Comparison of ENCODE assay signal across 38 mouse cellular contexts in genomic region chr7:145335616-145336332, GRCm38 (mm10). TPM values are rescaled to one million over a fixed set of nuclear protein-coding genes. Genes with fewer than 3 reads are reported as not detected.
A peak's percentile ranks its signal among the peaks of the same experiment; 100 is the strongest.
DNase-seq lines count a peak whose midpoint lies in the region; ATAC-seq and TF ChIP-seq lines count a peak whose summit lies in the region.
"Had no signal": no experiment of that assay in that cellular context is flagged by ENCODE, and none has a peak within 500 bp of the region (broad histone marks: within the 10 kb centered on the region; RNA-seq: fewer than 3 reads in every experiment).

No protein-coding gene starts in this region.

- no peak for TF ChIP-seq CTCF in hindbrain, postnatal 0 days (IDR thresholded peaks at IDR 0.05; ENCODE audit: low read depth)

- H3K4me2 ChIP-seq in hindbrain, postnatal 0 days (ENCODE audit: low read depth, low read length), result no peak overlapping the region
- no peak overlapping the region for H3K4me2 ChIP-seq in hindbrain, embryonic 12.5 days (replicated peaks)
- H3K4me2 ChIP-seq: embryonic facial prominence, embryonic 12.5 days; heart, embryonic 15.5 days; hindbrain, embryonic 14.5 days; midbrain, embryonic 15.5 days had no signal

- ATAC-seq in hindbrain, postnatal 0 days, result no peak
- ATAC-seq in hindbrain, embryonic 12.5 days (ENCODE audit: low FRiP score), result no peak
- no peak for ATAC-seq in megakaryocyte-erythroid progenitor cell, adult 5-6 weeks (replicated peaks; ENCODE audit: low FRiP score, low TSS enrichment, poor library complexity, severe bottlenecking)
- ATAC-seq: CD4-positive, CD25-positive, alpha-beta regulatory T cell, adult 4 months; midbrain, embryonic 15.5 days had no signal

- 80% methylated on average over 3 of the region's 3 CpGs for WGBS in hindbrain, postnatal 0 days
- 90% methylated on average over 3 of the region's 3 CpGs for WGBS in hindbrain, embryonic 12.5 days

- no peak overlapping the region for H3K9ac ChIP-seq in hindbrain, postnatal 0 days (replicated peaks; ENCODE audit: low read length)
- no peak overlapping the region for H3K9ac ChIP-seq in hindbrain, embryonic 12.5 days
- H3K9ac ChIP-seq: embryonic facial prominence, embryonic 12.5 days; heart, embryonic 15.5 days; hindbrain, embryonic 14.5 days; liver, embryonic 14.5 days; midbrain, embryonic 15.5 days had no signal

- no peaks in the 10 kb centered on the region for H3K4me1 ChIP-seq in hindbrain, postnatal 0 days (ENCODE audit: insufficient read depth, low read length)
- no peaks in the 10 kb centered on the region for H3K4me1 ChIP-seq in hindbrain, embryonic 12.5 days
- H3K4me1 ChIP-seq: midbrain, embryonic 10.5 days; midbrain, embryonic 15.5 days had no signal

- DNase-seq in hindbrain, postnatal 0 days (ENCODE audit: low spot score), result no peak
- DNase-seq in cerebellum, adult 18-20 months, result peak; percentile 68 to 73
- peak; percentile 80 to 86 for DNase-seq in cerebellum, postnatal 10 days
- no peak for DNase-seq in spleen, postnatal 36 days (ENCODE audit: low spot score in 2 of 2)
- no peak for DNase-seq in natural killer cell, adult 2 months (ENCODE audit: low spot score in 2 of 2)
- DNase-seq: adrenal gland, postnatal 14 days; gastrocnemius, postnatal 14 days; kidney, adult 18-20 months; layer of hippocampus, postnatal 36 days; liver; lung, adult 2 months; lung, postnatal 10 days; right cerebral cortex, adult 18-20 months; right cerebral cortex, postnatal 4 days; thymus, adult 2 months; thymus, postnatal 36 days had no signal

- no peaks in the 10 kb centered on the region for H3K9me3 ChIP-seq in hindbrain, postnatal 0 days (ENCODE audit: low read length)
- no peaks in the 10 kb centered on the region for H3K9me3 ChIP-seq in hindbrain, embryonic 12.5 days (replicated peaks)
- H3K9me3 ChIP-seq: embryonic facial prominence, embryonic 12.5 days; heart, embryonic 10.5 days; heart, embryonic 15.5 days; midbrain, embryonic 10.5 days; midbrain, embryonic 15.5 days had no signal

- H3K27me3 ChIP-seq in hindbrain, postnatal 0 days (ENCODE audit: insufficient read depth, low read length), result no peaks in the 10 kb centered on the region
- H3K27me3 ChIP-seq in hindbrain, embryonic 12.5 days, result no peaks in the 10 kb centered on the region
- H3K27me3 ChIP-seq: embryonic facial prominence, embryonic 12.5 days; heart, embryonic 15.5 days; midbrain, embryonic 15.5 days had no signal

- H3K27ac ChIP-seq in hindbrain, postnatal 0 days, result 0 out of 2 replicates have a peak overlapping the region, but pooled peaks have one; percentile 7
- H3K27ac ChIP-seq in hindbrain, embryonic 12.5 days, result no peak overlapping the region
- H3K27ac ChIP-seq: embryonic facial prominence, embryonic 12.5 days; heart, embryonic 10.5 days; heart, embryonic 15.5 days; hindbrain, embryonic 14.5 days; kidney, postnatal 0 days; liver, embryonic 14.5 days; midbrain, embryonic 10.5 days; midbrain, embryonic 15.5 days had no signal

- H3K36me3 ChIP-seq in hindbrain, postnatal 0 days (ENCODE audit: insufficient read depth, low read length), result no peaks in the 10 kb centered on the region
- H3K36me3 ChIP-seq in hindbrain, embryonic 12.5 days, result no peaks in the 10 kb centered on the region
- H3K36me3 ChIP-seq: embryonic facial prominence, embryonic 12.5 days; heart, embryonic 10.5 days; heart, embryonic 15.5 days; midbrain, embryonic 10.5 days; midbrain, embryonic 15.5 days had no signal

- no peak overlapping the region for H3K4me3 ChIP-seq in hindbrain, postnatal 0 days (ENCODE audit: low read length)
- no peak overlapping the region for H3K4me3 ChIP-seq in hindbrain, embryonic 12.5 days
- H3K4me3 ChIP-seq: embryonic facial prominence, embryonic 12.5 days; heart, embryonic 10.5 days; heart, embryonic 15.5 days; midbrain, embryonic 10.5 days; midbrain, embryonic 15.5 days had no signal

RNA-seq across cellular contexts. Expression of gene Mrgprd, which starts 21.1 kb away (rescaled TPM):
- total RNA-seq in hindbrain, postnatal 0 days (2014; rRNA removed), result not detected in 2 replicates
- not detected in 2 replicates for polyA plus RNA-seq in hindbrain, postnatal 0 days (2015; fragmentation: Nextera tagmentation; extraction: Ambion mirVana)
- not detected in 2 replicates for polyA plus RNA-seq in hindbrain, embryonic 12.5 days (2016; fragmentation: Nextera tagmentation; extraction: Ambion mirVana)
- total RNA-seq in megakaryocyte-erythroid progenitor cell, adult 5-6 weeks (2014; fragmentation: Nextera tagmentation), result not detected in 2 replicates
- total RNA-seq in megakaryocyte-erythroid progenitor cell, adult 5-6 weeks (2017), result not detected in 2 replicates
- total RNA-seq: adrenal gland, postnatal 14 days; gastrocnemius, postnatal 14 days; granulocyte monocyte progenitor cell, adult 5-6 weeks; heart, postnatal 25 days; layer of hippocampus, postnatal 36 days; left cerebral cortex, postnatal 10 days; neutrophil, adult 5-6 weeks had no signal
- polyA plus RNA-seq: brain, embryonic 14.5 days; embryonic facial prominence, embryonic 12.5 days; forebrain, embryonic 14.5 days; heart, embryonic 10.5 days; heart, embryonic 15.5 days; hindbrain, embryonic 14.5 days; intestine, embryonic 14.5 days; kidney, postnatal 0 days; large intestine, adult 2 months; limb, embryonic 11.5 days; liver, embryonic 14.5 days; lung, adult 2 months; midbrain, embryonic 10.5 days; midbrain, embryonic 15.5 days; neural tube, embryonic 11.5 days; spleen, adult 2 months; thymus, adult 2 months had no signal

RNA-seq across cellular contexts. Expression of gene Mrgprf, which starts 35.1 kb away (rescaled TPM):
- total RNA-seq in hindbrain, postnatal 0 days (2014; rRNA removed), result 5.1 and 7.8 TPM in 2 replicates
- 3.3 and 4.1 TPM in 2 replicates for polyA plus RNA-seq in hindbrain, postnatal 0 days (2015; fragmentation: Nextera tagmentation; extraction: Ambion mirVana)
- polyA plus RNA-seq in hindbrain, embryonic 12.5 days (2016; fragmentation: Nextera tagmentation; extraction: Ambion mirVana), result 0.99 and 1.1 TPM in 2 replicates
- total RNA-seq in megakaryocyte-erythroid progenitor cell, adult 5-6 weeks (2014; fragmentation: Nextera tagmentation), result not detected in 2 replicates
- not detected in 2 replicates for total RNA-seq in megakaryocyte-erythroid progenitor cell, adult 5-6 weeks (2017)
- total RNA-seq: granulocyte monocyte progenitor cell, adult 5-6 weeks; neutrophil, adult 5-6 weeks had no signal
- polyA plus RNA-seq: CD4-positive, CD25-positive, alpha-beta regulatory T cell, adult 4 months; neural tube, embryonic 11.5 days had no signal

RNA-seq across cellular contexts. Expression of gene Tpcn2, which starts 52.0 kb away (rescaled TPM):
- 3.0 and 4.7 TPM in 2 replicates for total RNA-seq in hindbrain, postnatal 0 days (2014; rRNA removed)
- polyA plus RNA-seq in hindbrain, postnatal 0 days (2015; fragmentation: Nextera tagmentation; extraction: Ambion mirVana), result 2.3 and 2.6 TPM in 2 replicates
- 6.8 and 7.1 TPM in 2 replicates for polyA plus RNA-seq in hindbrain, embryonic 12.5 days (2016; fragmentation: Nextera tagmentation; extraction: Ambion mirVana)
- 17.2 and 19.8 TPM in 2 replicates for total RNA-seq in megakaryocyte-erythroid progenitor cell, adult 5-6 weeks (2014; fragmentation: Nextera tagmentation)
- total RNA-seq in megakaryocyte-erythroid progenitor cell, adult 5-6 weeks (2017), result 2.8 and 3.6 TPM in 2 replicates

Comparison
In these comparisons a context has a peak if more than half of its experiments do, and no peak if none do; other contexts are left out.
1. DNase-seq: peak in cerebellum, adult 18-20 months (2 of 2) and cerebellum, postnatal 10 days (2 of 2); none in hindbrain, postnatal 0 days (single experiment), spleen, postnatal 36 days (0 of 2) and natural killer cell, adult 2 months (0 of 2).